Mouse (Mus musculus) left cerebral cortex, adult 2 months (tissue): ENCODE measurements around the gene Samhd1. TPM values are rescaled to one million over a fixed set of nuclear protein-coding genes. Genes with fewer than 3 reads are reported as not detected.
A peak's percentile ranks its signal among the peaks of the same experiment; 100 is the strongest.

Experiments
- DNase-seq, 2 experiments: peaks; one replicate each; pipeline ENCODE4 v3.0.0; 2021 to 2022; ENCODE audit warnings: low spot score in 2 of 2, mixed read lengths in 1 of 2; ENCODE audit errors: extremely low spot score in 1 of 2
- H3K27ac ChIP-seq: fragments of 200-600 bp; 2 replicates; pipeline ENCODE4 v1.8.1; 2022
- H3K4me3 ChIP-seq: fragments of 200-600 bp; 2 replicates; pipeline ENCODE4 v1.8.1; 2022
- CTCF ChIP-seq: fragments of 200-600 bp; IDR thresholded peaks from 2 replicates; pipeline ENCODE4 v1.8.1; 2022; ENCODE audit warnings: antibody characterized with exemption, mild to moderate bottlenecking, moderate library complexity
- intact Hi-C: fragments of 180-260 bp; cut with DNase I; formaldehyde crosslinking; loops from one replicate; pipeline ENCODE4 v1.15.1; 2025
- total RNA-seq, 2 experiments: library from RNA; stranded (reverse); gene quantifications; 2 replicates each; pipeline ENCODE4 v1.2.3; 2021

The Samhd1 gene
- total RNA-seq, 2 experiments from 2014 or later = 12.7 to 12.9 TPM

DNA sequence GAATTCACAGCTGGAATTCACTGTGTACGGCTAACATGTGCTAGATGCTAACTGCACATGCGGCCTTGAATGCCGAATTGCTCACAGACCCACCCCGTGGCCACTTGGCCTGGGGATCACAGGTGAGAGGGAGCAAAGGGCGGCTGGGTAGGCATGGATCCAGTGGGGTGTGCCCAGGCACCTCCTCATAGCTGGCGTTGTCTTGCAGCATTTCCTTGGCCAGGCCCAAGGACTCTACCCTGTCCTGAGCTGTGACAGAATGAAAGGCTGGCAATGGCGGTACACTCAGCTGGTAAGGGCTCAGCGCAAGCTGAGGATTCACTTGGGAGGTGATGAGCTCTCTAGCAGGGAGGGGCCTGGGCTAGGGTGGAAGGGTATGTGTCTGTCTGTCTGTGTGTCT lies 48.3 kb downstream of the Samhd1 start, which contains the start of gene Tldc2:
TSS of gene Tldc2 (plus strand) at position 260 of the 400 bp plus-strand sequence.
- H3K27ac ChIP-seq = no peak within 1 kb of the TSS
- TF ChIP-seq CTCF = no peak
- DNase-seq = no peak
- intact Hi-C loops = no loop called here
- H3K4me3 ChIP-seq = no peak within 1 kb of the TSS

DNA sequence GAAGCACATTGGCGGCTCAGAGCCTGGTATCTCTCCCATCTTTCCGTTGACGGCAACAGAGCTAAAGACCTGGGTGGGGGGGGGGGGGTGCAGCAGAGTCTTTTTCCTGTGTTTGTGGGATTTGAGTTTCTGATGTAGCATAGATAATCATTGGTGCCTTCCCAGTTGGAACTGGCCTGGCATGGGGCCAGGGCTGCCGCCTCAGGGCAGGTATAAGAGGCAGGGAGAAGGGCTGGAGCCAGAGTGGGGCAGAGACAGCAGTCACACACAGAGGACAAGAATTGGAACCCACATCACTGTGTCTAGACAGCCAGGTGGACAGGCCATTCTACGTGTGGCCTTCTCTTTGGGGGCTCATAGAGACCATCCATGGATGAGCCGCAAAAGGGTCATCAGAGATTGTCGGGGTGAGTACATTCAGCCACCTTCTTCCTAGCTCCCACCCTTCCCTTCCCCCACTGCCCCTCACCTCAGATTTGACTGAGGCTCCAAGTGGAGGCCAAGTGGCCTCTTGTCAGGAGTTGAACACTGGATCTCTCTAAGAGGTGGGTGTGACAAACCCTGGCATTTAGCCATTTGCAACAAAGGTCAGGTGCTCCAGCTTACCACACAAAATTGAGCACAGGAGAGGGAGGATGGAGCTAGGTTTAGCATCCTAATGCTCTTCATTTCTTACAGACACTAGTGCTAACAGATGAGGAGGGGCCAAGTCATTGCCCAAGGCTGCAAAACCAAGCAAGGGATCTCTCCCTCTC lies 50.1 kb downstream of the Samhd1 start:
- no peak overlapping the region for H3K4me3 ChIP-seq
- DNase-seq = no peak
- H3K27ac ChIP-seq = no peak overlapping the region
- TF ChIP-seq CTCF = no peak
- intact Hi-C loops = no loop called here

DNA sequence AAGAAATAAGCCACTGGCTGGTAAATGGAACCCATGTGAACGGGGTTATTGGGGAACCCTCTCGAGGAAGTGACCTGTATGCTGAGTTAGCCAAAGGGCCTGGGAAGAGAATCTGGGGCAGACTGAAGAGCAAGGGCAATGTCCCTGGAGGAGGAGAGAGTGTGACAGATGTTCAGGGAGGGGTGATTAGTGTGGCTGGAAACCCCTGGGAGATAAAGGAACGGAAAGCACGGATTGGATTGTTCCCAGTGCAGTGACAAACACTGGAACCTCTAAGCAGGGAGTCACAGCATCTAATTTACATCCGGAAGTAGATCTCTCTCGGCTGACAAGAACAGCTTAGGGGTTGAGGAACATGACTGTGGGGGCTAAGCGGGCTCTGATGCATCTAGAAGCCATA lies 53.1 kb downstream of the Samhd1 start:
- TF ChIP-seq CTCF = no peak
- DNase-seq = no peak
- no peak overlapping the region for H3K4me3 ChIP-seq
- intact Hi-C loops = no loop called here
- H3K27ac ChIP-seq = no peak overlapping the region

DNA sequence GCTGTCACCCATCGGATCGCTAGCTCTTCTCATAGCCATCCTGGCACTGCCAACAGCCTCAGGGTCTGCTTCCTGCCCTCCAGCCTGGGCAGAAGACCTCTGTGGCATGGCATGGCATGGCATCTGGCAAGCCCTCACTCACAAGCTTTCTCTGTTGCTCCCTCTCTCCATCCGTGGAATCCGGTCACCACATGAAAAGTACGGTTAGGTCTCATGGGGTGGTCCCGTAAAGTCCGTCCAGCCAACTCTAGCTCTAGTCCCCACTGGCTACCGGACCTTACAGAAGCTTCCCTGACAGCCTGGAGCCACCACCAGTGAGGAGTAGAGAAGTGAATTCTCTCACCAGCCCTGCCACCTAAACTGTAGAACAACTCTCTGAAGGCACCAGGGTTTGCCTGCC lies 53.7 kb downstream of the Samhd1 start:
- TF ChIP-seq CTCF = no peak
- Histone ChIP-seq H3K4me3 (no peak overlapping the region), H3K27ac (no peak overlapping the region)
- no peak for DNase-seq
- intact Hi-C loops = no loop called here

- Histone ChIP-seq H3K4me3 (peak overlapping the region; percentile 72), H3K27ac (peak overlapping the region; percentile 83)
- intact Hi-C loops = loop anchor here (1.0 to 5.0 kb wide), 2 partner anchors 37 to 87 kb away; partner anchors contain the start of gene Ndrg3
- TF ChIP-seq CTCF = no peak
- no peak for DNase-seq
Measured at GRCm38 (mm10) chr2:157079701-157080180, 55.3 kb downstream of the Samhd1 start.

GRCm38 (mm10) chr2:157078793-157079700 lies 56.0 kb downstream of the Samhd1 start, which contains the start of gene Soga1:
TSS of gene Soga1 (minus strand) at chr2:157079254.
- peak within 1 kb of the TSS; percentile 72 for H3K4me3 ChIP-seq
- TF ChIP-seq CTCF = peak; percentile 53
- H3K27ac ChIP-seq = peak within 1 kb of the TSS; percentile 83
- intact Hi-C loops = loop anchor here (1.0 to 5.0 kb wide), 2 partner anchors 37 to 87 kb away; partner anchors contain the start of gene Ndrg3
- peak; percentile 82 to 85 for DNase-seq

DNA sequence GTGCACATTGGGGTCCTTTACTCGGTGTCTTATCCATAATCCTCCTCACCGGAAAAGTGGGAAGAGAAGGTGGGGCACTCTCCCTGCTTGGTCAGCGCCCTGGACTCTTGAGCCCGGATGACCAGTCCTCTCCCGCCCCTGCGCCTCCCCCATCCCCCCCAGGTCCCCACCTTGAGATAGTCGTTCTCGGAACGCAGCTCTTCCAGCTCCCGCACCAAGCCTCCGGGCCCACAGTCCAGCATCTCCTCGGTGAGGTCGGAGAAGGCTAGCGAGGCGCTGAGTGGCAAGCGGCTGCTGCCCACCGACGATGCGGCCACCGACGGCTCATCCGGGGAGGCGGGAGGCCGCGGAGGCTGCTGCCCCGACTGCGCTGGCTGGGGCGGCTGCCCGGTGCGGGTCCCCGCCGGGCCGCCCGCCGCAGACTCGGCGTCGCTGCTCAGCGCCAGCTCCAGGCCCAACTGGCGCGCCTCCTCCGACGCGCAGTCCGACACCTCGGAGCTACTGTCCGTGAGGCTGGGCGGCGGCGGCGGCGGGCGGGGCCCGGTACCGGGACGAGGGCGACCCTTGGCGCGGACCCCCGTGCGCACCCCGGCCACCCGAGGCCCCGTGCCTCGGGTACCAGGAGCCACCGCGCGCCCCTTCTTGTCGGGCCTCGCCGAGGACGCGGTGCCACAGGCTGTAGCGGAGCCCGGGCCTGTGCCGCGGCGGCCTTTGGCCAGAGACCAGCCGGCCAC lies 56.8 kb downstream of the Samhd1 start:
- DNase-seq = no peak
- intact Hi-C loops = loop anchor here (5.0 kb wide), 1 partner anchor 36 kb away; no protein-coding TSS in a partner anchor
- H3K27ac ChIP-seq = peak overlapping the region; percentile 61
- H3K4me3 ChIP-seq = peak overlapping the region; percentile 72
- no peak for TF ChIP-seq CTCF

DNA sequence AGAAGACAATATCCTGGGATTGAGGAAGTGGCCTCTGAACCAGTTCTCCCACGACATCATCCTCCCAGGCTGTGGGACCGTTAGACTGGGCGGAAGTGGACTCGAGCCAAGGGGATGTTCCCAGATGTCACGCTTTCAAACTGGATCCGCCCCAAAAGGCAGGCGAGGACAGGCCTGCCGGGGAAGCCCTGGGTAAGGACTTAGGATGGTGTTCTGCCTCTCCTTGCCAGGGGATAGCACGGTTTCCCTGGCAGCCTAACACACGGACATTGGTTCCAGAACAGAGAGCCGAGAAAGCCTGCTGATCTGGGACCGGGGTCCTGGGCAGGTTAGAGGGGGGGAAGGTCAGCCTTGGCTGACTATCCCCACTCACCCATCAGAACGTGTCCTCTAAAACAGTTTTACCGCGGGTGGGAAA lies 57.4 kb downstream of the Samhd1 start:
- intact Hi-C loops = loop anchor here (2.0 to 5.0 kb wide), 2 partner anchors 19 to 35 kb away; no protein-coding TSS in a partner anchor
- H3K27ac ChIP-seq = peak overlapping the region; percentile 61
- peak overlapping the region; percentile 72 for H3K4me3 ChIP-seq
- peak; percentile 51 to 68 for DNase-seq
- TF ChIP-seq CTCF = no peak

DNA sequence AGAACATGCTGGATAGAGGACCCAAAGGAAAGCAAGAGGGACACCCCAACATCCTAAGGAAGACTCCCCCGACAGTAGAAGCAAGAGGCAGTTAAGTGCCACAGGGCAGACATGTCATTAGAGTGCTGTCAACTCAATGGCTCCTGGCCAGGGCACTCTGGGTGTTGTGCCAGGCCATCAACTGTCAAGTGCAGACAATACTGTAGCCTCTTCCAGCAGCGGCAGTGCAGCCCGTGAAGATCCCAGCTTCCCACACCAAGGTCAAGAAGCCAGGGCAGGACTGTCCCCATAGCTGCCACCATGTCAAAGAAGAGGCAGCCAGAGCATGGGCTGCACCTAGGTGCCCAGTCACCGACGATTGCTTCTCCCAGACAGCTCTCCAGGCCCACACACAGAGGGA lies 57.9 kb downstream of the Samhd1 start:
- peak overlapping the region; percentile 72 for H3K4me3 ChIP-seq
- intact Hi-C loops = loop anchor here (2.0 to 5.0 kb wide), 2 partner anchors 18 to 35 kb away; no protein-coding TSS in a partner anchor
- H3K27ac ChIP-seq = peak overlapping the region; percentile 61
- TF ChIP-seq CTCF = no peak
- DNase-seq = no peak

- no peak overlapping the region for H3K4me3 ChIP-seq
- H3K27ac ChIP-seq = peak overlapping the region; percentile 5
- intact Hi-C loops = loop anchor here (2.0 to 5.0 kb wide), 2 partner anchors 18 to 34 kb away; no protein-coding TSS in a partner anchor
- no peak for TF ChIP-seq CTCF
- no peak for DNase-seq
Measured at GRCm38 (mm10) chr2:157076585-157076984, 58.5 kb downstream of the Samhd1 start.

DNA sequence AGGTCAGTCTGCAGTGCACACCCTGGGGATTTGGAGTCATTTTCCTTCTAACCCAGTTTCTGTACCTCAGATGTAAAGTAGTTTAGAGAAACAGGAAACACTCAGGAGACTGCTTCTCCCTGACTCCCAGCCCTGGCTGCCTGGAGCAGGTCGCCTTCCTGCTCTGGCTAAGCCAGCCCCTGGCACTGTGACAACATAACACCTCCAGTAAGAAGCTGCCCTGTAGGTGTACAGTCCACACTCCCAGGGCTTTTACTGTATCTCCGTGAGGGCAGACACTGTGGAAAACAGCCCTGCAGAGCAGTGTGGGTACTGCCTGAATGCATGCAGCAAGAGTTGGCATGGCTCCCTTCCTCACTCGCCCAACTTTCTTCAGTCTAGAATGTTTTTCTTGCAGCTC lies 59.4 kb downstream of the Samhd1 start:
- TF ChIP-seq CTCF = peak; percentile 19

More for the DNA sequence above, 59.4 kb downstream of the Samhd1 start:
- no peak overlapping the region for H3K4me3 ChIP-seq
- DNase-seq = no peak
- H3K27ac ChIP-seq = peak overlapping the region; percentile 28; the same call in 1 of the 2 replicates
- intact Hi-C loops = loop anchor here (2.0 to 5.0 kb wide), 2 partner anchors 17 to 33 kb away; no protein-coding TSS in a partner anchor
